Mouse (Mus musculus) limb, embryonic 14.5 days (tissue): ENCODE measurements at regions not wholly inside any gene's neighbourhood (a gene's known extent, or its start where the extent isn't known, plus 50 kb on each side); places are given as distances from the start of the nearest gene placed in this dataset.

Experiments used
- ATAC-seq: fragments of 200-750 bp; cut with Nextera tagmentation; 2 replicates; pipeline ENCODE4 v1.8.0; 2017; ENCODE audit warnings: low read depth, moderate number of reproducible peaks, moderate TSS enrichment; ENCODE audit not compliant: low FRiP score
- DNase-seq: peaks from one replicate; pipeline ENCODE4 v3.0.0-alpha.2; 2015; ENCODE audit warnings: low spot score
- H3K27ac ChIP-seq: fragments of 300-500 bp; sonication (generic); replicated peaks from 2 replicates; pipeline ENCODE4 v1.5.1; 2014; ENCODE audit warnings: low read depth, mild to moderate bottlenecking, low read length, moderate library complexity, mixed read lengths
- H3K27me3 ChIP-seq: fragments of 300-500 bp; sonication (generic); 2 replicates; pipeline ENCODE4 v1.6.1; 2014; ENCODE audit warnings: low read length, mixed read lengths; ENCODE audit not compliant: control insufficient read depth, insufficient read depth
- H3K36me3 ChIP-seq: fragments of 300-500 bp; sonication (generic); 2 replicates; pipeline ENCODE4 v1.6.1; 2014; ENCODE audit warnings: mild to moderate bottlenecking, low read length, moderate library complexity, mixed read lengths; ENCODE audit not compliant: control insufficient read depth, insufficient read depth
- H3K4me1 ChIP-seq: fragments of 300-500 bp; sonication (generic); 2 replicates; pipeline ENCODE4 v1.6.1; 2014; ENCODE audit warnings: antibody characterized with exemption, low read length, mixed read lengths; ENCODE audit not compliant: control insufficient read depth, insufficient read depth
- H3K4me2 ChIP-seq: fragments of 300-500 bp; sonication (generic); replicated peaks from 2 replicates; pipeline ENCODE4 v1.6.1; 2014; ENCODE audit warnings: low read depth, mild to moderate bottlenecking, low read length, moderate library complexity; ENCODE audit not compliant: severe bottlenecking
- H3K4me3 ChIP-seq: fragments of 300-500 bp; sonication (generic); replicated peaks from 2 replicates; pipeline ENCODE4 v1.5.1; 2014; ENCODE audit warnings: low read length
- H3K9ac ChIP-seq: fragments of 300-500 bp; sonication (generic); 2 replicates; pipeline ENCODE4 v1.6.1; 2014; ENCODE audit warnings: mild to moderate bottlenecking, low read depth, low read length, moderate library complexity; ENCODE audit not compliant: severe bottlenecking
- H3K9me3 ChIP-seq: fragments of 300-500 bp; sonication (generic); 2 replicates; pipeline ENCODE4 v1.6.1; 2016; ENCODE audit warnings: low read length; ENCODE audit not compliant: control insufficient read depth
- POLR2A ChIP-seq: fragments of 200-500 bp; IDR thresholded peaks from 2 replicates; pipeline ENCODE4 v1.8.0; 2012; ENCODE audit warnings: inconsistent platforms, mild to moderate bottlenecking, moderate library complexity, borderline replicate concordance; ENCODE audit not compliant: insufficient read depth, insufficient read length; ENCODE audit errors: extremely low read depth
- WGBS: fragments of 180-500 bp; shearing (Covaris S2); extraction: QIAGEN DNeasy Blood & Tissue Kit; methylation state at CpG from one replicate; pipeline ENCODE4 v1.1.7; 2014; 5-methylcytosine and 5-hydroxymethylcytosine counted together

- no peak overlapping the region for H3K9ac ChIP-seq
- no peak for TF ChIP-seq POLR2A
- no peak overlapping the region for H3K4me3 ChIP-seq
- H3K9me3 ChIP-seq = no peaks in the 10 kb centered on the region
- WGBS = 42% methylated on average over 8 of the region's 8 CpGs
- no peaks in the 10 kb centered on the region for H3K4me1 ChIP-seq
- H3K27me3 ChIP-seq = no peaks in the 10 kb centered on the region
- no peak overlapping the region for H3K4me2 ChIP-seq
- DNase-seq = no peak
- no peak overlapping the region for H3K27ac ChIP-seq
- no peak for ATAC-seq
- H3K36me3 ChIP-seq = no peaks in the 10 kb centered on the region
Observed at GRCm38 (mm10) chr17:49185052-49185612, 243.0 kb upstream of the Mocs1 start.

GRCm38 (mm10) chr17:49189765-49190164, 238.4 kb upstream of the Mocs1 start:
- WGBS = 32% methylated on average over 3 of the region's 3 CpGs
- H3K4me3 ChIP-seq = no peak overlapping the region
- no peak overlapping the region for H3K27ac ChIP-seq
- H3K4me2 ChIP-seq = no peak overlapping the region
- H3K27me3 ChIP-seq = no peaks in the 10 kb centered on the region
- DNase-seq = no peak
- no peak overlapping the region for H3K9ac ChIP-seq
- H3K36me3 ChIP-seq = no peaks in the 10 kb centered on the region
- TF ChIP-seq POLR2A = no peak
- H3K4me1 ChIP-seq = no peaks in the 10 kb centered on the region
- ATAC-seq = no peak
- H3K9me3 ChIP-seq = no peaks in the 10 kb centered on the region

GRCm38 (mm10) chr17:49190337-49190736, 237.8 kb upstream of the Mocs1 start:
- no peak overlapping the region for H3K4me3 ChIP-seq
- no peak overlapping the region for H3K27ac ChIP-seq
- no peaks in the 10 kb centered on the region for H3K4me1 ChIP-seq
- no peaks in the 10 kb centered on the region for H3K36me3 ChIP-seq
- ATAC-seq (no peak), DNase-seq (no peak)
- no peak overlapping the region for H3K9ac ChIP-seq
- 67% methylated on average over 4 of the region's 4 CpGs for WGBS
- no peaks in the 10 kb centered on the region for H3K9me3 ChIP-seq
- TF ChIP-seq POLR2A = no peak
- H3K27me3 ChIP-seq = no peaks in the 10 kb centered on the region
- no peak overlapping the region for H3K4me2 ChIP-seq

GRCm38 (mm10) chr17:49196046-49196684, 232.0 kb upstream of the Mocs1 start:
- 0 out of 2 replicates have a peak, but pooled peaks cover 4% of the 10 kb centered on the region for H3K4me1 ChIP-seq
- no peak overlapping the region for H3K4me2 ChIP-seq
- no peak for ATAC-seq
- no peak overlapping the region for H3K9ac ChIP-seq
- H3K27me3 ChIP-seq = no peaks in the 10 kb centered on the region
- no peak for DNase-seq
- 0 out of 2 replicates have a peak, but pooled peaks cover 4% of the 10 kb centered on the region for H3K9me3 ChIP-seq
- H3K27ac ChIP-seq = no peak overlapping the region
- no peaks in the 10 kb centered on the region for H3K36me3 ChIP-seq
- WGBS = 20% methylated on average over 8 of the region's 8 CpGs
- no peak for TF ChIP-seq POLR2A
- H3K4me3 ChIP-seq = no peak overlapping the region

- WGBS = 86% methylated on average over 3 of the region's 3 CpGs
- ATAC-seq = no peak
- Histone ChIP-seq H3K36me3 (no peaks in the 10 kb centered on the region), H3K4me3 (no peak overlapping the region), H3K4me2 (no peak overlapping the region), H3K9ac (no peak overlapping the region), H3K27me3 (no peaks in the 10 kb centered on the region), H3K4me1 (peaks cover 4% of the 10 kb centered on the region; the same call in 1 of the 2 replicates), H3K27ac (no peak overlapping the region), H3K9me3 (0 out of 2 replicates have a peak, but pooled peaks cover 4% of the 10 kb centered on the region)
- TF ChIP-seq POLR2A = no peak
- no peak for DNase-seq
Observed at GRCm38 (mm10) chr17:49201495-49201894, 226.7 kb upstream of the Mocs1 start.

GRCm38 (mm10) chr17:49205095-49205494, 223.1 kb upstream of the Mocs1 start:
- DNase-seq (no peak), ATAC-seq (no peak)
- no peak overlapping the region for H3K9ac ChIP-seq
- peaks cover 4% of the 10 kb centered on the region; the same call in 1 of the 2 replicates for H3K4me1 ChIP-seq
- WGBS = 21% methylated on average over 5 of the region's 5 CpGs
- H3K4me3 ChIP-seq = no peak overlapping the region
- 0 out of 2 replicates have a peak, but pooled peaks cover 4% of the 10 kb centered on the region for H3K9me3 ChIP-seq
- no peak overlapping the region for H3K27ac ChIP-seq
- no peak for TF ChIP-seq POLR2A
- H3K4me2 ChIP-seq = no peak overlapping the region
- H3K36me3 ChIP-seq = no peaks in the 10 kb centered on the region
- H3K27me3 ChIP-seq = no peaks in the 10 kb centered on the region
